Mouse (Mus musculus) kidney, postnatal 0 days (tissue): ENCODE data around the gene Ryr2. TPM values are rescaled to one million over a fixed set of nuclear protein-coding genes. Genes with fewer than 3 reads are reported as not detected.

Experiments used
- ATAC-seq: fragments of 200-750 bp; cut with Nextera tagmentation; replicated peaks from 2 replicates; pipeline ENCODE4 v1.8.0; 2017; ENCODE audit warnings: low read depth, moderate number of reproducible peaks, moderate TSS enrichment, moderate library complexity; ENCODE audit not compliant: low FRiP score
- DNase-seq: peaks from one replicate; pipeline ENCODE4 v3.0.0-alpha.2; 2016; ENCODE audit warnings: low spot score
- H3K27ac ChIP-seq: fragments of 300-500 bp; sonication (generic); 2 replicates; pipeline ENCODE4 v1.5.1; 2014; ENCODE audit warnings: mild to moderate bottlenecking
- H3K27me3 ChIP-seq: fragments of 300-500 bp; sonication (generic); 2 replicates; pipeline ENCODE4 v1.6.1; 2014; ENCODE audit warnings: low read length, mixed read lengths; ENCODE audit not compliant: insufficient read depth
- H3K36me3 ChIP-seq: fragments of 300-500 bp; sonication (generic); 2 replicates; pipeline ENCODE4 v1.6.1; 2014; ENCODE audit warnings: low read length, mixed read lengths; ENCODE audit not compliant: insufficient read depth
- H3K4me1 ChIP-seq: fragments of 300-500 bp; sonication (generic); replicated peaks from 2 replicates; pipeline ENCODE4 v1.6.1; 2014; ENCODE audit warnings: antibody characterized with exemption, low read length, mixed read lengths; ENCODE audit not compliant: insufficient read depth
- H3K4me2 ChIP-seq: fragments of 300-500 bp; sonication (generic); 2 replicates; pipeline ENCODE4 v1.6.1; 2014; ENCODE audit warnings: mild to moderate bottlenecking, low read length, moderate library complexity, mixed read lengths
- H3K4me3 ChIP-seq: fragments of 300-500 bp; sonication (generic); replicated peaks from 2 replicates; pipeline ENCODE4 v1.5.1; 2014; ENCODE audit warnings: low read depth, low read length
- H3K9ac ChIP-seq: fragments of 300-500 bp; sonication (generic); 2 replicates; pipeline ENCODE4 v1.6.1; 2014; ENCODE audit warnings: low read depth, low read length
- H3K9me3 ChIP-seq: fragments of 300-500 bp; sonication (generic); replicated peaks from 2 replicates; pipeline ENCODE4 v1.6.1; 2016; ENCODE audit warnings: low read length, inconsistent platforms, mixed read lengths
- CTCF ChIP-seq: IDR thresholded peaks from 2 replicates; pipeline ENCODE4 v1.5.1; 2016; ENCODE audit warnings: antibody characterized with exemption, low read depth, mild to moderate bottlenecking, moderate library complexity
- WGBS: fragments of 180-500 bp; shearing (Covaris S2); extraction: QIAGEN DNeasy Blood & Tissue Kit; methylation state at CpG from one replicate; pipeline ENCODE4 v1.1.7; 2014; 5-methylcytosine and 5-hydroxymethylcytosine counted together
- polyA plus RNA-seq: library from polyadenylated mRNA; unstranded; fragments of >200 nt; fragmentation: Nextera tagmentation; extraction: Ambion mirVana; gene quantifications from 2 replicates; pipeline ENCODE4 v1.2.1, GENCODE M21; 2015

Gene Ryr2
- polyA plus RNA-seq, 1 experiment from 2014 or later = 0.09 TPM

DNA sequence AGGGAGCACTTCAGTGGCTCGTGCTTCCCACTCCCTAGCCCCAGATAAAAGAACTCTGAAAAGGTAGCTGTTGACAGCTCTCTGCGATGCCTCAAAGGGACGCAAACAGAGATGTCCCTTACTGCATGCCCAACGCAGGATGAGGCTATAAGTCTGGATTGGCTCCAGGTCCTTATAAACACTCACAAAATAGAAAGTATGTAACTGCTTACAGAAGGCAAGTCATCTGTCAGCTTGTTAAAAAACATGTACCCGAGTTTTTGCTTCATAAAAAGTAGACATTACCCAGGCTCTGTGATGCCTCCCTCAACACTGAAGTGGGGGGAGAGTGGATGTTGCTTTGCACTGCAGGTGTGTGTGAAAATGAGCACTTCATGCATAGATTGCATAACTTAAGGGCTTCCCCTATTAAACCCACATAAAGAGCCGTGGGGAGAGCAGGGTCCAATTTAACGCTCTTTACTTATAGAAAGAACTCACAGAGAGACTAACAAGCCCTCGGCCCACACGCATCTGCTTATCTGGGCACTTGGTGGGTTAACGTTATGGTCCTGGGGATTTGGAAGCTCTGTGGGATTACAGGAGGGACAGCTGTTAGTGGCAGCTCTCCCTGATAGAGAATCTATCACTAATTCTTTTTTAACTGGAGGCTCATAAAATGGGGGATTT, 23.2 kb downstream of the Ryr2 start:
- peaks cover 3% of the 10 kb centered on the region; the same call in 1 of the 2 replicates for H3K27me3 ChIP-seq
- no peak overlapping the region for H3K4me3 ChIP-seq
- no peak overlapping the region for H3K4me2 ChIP-seq
- TF ChIP-seq CTCF = no peak
- H3K9me3 ChIP-seq = no peaks in the 10 kb centered on the region
- ATAC-seq (no peak), DNase-seq (no peak)
- H3K36me3 ChIP-seq = no peaks in the 10 kb centered on the region
- no peak overlapping the region for H3K9ac ChIP-seq
- no peaks in the 10 kb centered on the region for H3K4me1 ChIP-seq
- WGBS = 53% methylated on average over 10 of the region's 10 CpGs
- no peak overlapping the region for H3K27ac ChIP-seq

DNA sequence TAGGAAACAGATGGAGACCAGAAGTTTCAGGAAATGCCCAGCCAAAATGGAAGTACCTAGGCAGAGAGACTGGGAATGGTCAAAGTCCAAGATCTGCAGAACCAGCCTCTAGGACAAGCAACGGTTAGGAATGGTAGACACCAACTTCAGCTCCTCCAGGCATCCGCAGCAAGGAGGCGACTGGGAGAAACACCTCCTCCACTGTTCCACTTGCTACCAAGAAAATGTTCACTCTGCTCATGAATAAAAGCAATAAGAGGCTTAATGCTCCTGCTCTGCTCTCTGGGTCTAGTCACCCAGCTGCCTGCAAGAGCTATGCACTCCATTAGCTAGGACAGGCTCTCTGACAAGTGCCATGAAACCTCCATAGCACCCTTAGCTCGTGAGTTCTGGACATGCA, 26.2 kb downstream of the Ryr2 start:
- no peak overlapping the region for H3K4me2 ChIP-seq
- no peak for ATAC-seq
- no peak overlapping the region for H3K4me3 ChIP-seq
- no peak overlapping the region for H3K9ac ChIP-seq
- no peak overlapping the region for H3K27ac ChIP-seq
- 78% methylated on average over 4 of the region's 4 CpGs for WGBS
- H3K4me1 ChIP-seq = no peaks in the 10 kb centered on the region
- no peak for DNase-seq
- peaks cover 3% of the 10 kb centered on the region; the same call in 1 of the 2 replicates for H3K27me3 ChIP-seq
- no peaks in the 10 kb centered on the region for H3K9me3 ChIP-seq
- no peaks in the 10 kb centered on the region for H3K36me3 ChIP-seq
- no peak for TF ChIP-seq CTCF

DNA sequence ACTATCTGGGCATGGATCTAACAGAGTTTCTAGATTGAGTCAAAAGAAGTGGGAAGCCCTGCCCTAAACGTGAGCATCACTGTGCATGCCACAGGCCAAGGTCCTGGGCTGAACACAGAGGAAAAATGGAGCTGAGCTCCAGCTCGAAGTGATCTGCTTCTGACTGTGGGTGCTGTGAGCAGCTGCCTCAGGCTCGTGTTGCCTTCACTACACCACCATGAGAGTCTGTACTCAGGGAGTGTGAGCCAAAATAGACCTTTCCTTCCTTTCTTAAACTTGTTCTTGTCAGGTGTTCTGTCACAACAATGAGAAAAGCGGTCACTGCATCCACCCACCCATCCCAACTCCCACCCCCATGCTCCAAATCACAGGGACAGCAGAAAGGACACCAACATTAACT, 27.2 kb downstream of the Ryr2 start:
- no peak overlapping the region for H3K27ac ChIP-seq
- ATAC-seq (no peak), DNase-seq (no peak)
- H3K9ac ChIP-seq = no peak overlapping the region
- peaks cover 3% of the 10 kb centered on the region; the same call in 1 of the 2 replicates for H3K27me3 ChIP-seq
- no peaks in the 10 kb centered on the region for H3K4me1 ChIP-seq
- no peak overlapping the region for H3K4me3 ChIP-seq
- H3K9me3 ChIP-seq = no peaks in the 10 kb centered on the region
- no peak overlapping the region for H3K4me2 ChIP-seq
- 78% methylated on average over 4 of the region's 4 CpGs for WGBS
- no peak for TF ChIP-seq CTCF
- no peaks in the 10 kb centered on the region for H3K36me3 ChIP-seq

DNA sequence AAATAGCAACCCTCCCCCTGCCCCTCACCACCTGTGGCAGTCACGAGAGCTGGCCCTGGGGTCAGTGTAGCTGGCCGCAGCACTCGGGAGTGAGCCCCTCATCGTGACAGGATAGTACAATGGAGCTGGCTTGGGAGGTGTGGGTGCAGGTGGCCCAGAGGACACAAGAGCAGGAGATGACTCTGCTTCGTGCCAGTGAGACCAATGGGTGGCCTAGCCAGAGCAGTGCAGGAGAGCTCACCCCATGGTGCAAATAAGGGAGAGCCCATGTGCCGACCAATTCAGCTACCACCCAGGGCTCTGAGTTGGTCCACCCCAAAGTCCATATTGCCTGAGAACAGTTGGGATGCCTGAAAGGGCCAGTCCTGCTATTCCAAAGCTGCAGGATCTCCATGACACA, 31.8 kb downstream of the Ryr2 start:
- no peak for TF ChIP-seq CTCF
- Histone ChIP-seq H3K27ac (no peak overlapping the region), H3K36me3 (no peaks in the 10 kb centered on the region), H3K27me3 (peaks cover 3% of the 10 kb centered on the region; the same call in 1 of the 2 replicates), H3K4me1 (no peaks in the 10 kb centered on the region), H3K4me3 (no peak overlapping the region), H3K4me2 (no peak overlapping the region), H3K9me3 (no peaks in the 10 kb centered on the region), H3K9ac (no peak overlapping the region)
- 83% methylated on average over 6 of the region's 6 CpGs for WGBS
- ATAC-seq (no peak), DNase-seq (no peak)

DNA sequence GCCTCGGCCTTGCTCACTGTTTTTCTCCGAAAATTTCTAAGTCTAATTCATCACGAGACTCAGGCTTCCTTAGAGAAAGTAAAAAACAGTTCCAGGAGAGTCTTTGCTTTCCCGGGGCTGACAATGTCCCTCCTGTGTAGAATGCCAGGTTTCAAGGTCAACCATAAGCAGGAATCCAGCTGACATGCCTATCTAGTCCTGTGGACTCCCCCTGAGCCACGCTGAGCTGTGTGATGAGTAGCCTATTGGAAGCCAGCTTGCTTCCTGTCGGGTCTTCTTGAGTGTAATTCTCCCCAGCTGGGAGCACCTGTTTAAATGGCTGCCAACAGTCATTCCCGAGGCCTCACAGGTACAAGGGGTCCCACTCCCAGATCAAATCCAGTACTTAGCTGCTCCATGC, 34.2 kb downstream of the Ryr2 start:
- WGBS = 43% methylated on average over 7 of the region's 7 CpGs
- no peak overlapping the region for H3K9ac ChIP-seq
- no peak overlapping the region for H3K4me2 ChIP-seq
- no peak overlapping the region for H3K27ac ChIP-seq
- ATAC-seq = no peak
- H3K36me3 ChIP-seq = no peaks in the 10 kb centered on the region
- no peaks in the 10 kb centered on the region for H3K4me1 ChIP-seq
- H3K4me3 ChIP-seq = no peak overlapping the region
- no peaks in the 10 kb centered on the region for H3K27me3 ChIP-seq
- no peak for DNase-seq
- no peak for TF ChIP-seq CTCF
- no peaks in the 10 kb centered on the region for H3K9me3 ChIP-seq

DNA sequence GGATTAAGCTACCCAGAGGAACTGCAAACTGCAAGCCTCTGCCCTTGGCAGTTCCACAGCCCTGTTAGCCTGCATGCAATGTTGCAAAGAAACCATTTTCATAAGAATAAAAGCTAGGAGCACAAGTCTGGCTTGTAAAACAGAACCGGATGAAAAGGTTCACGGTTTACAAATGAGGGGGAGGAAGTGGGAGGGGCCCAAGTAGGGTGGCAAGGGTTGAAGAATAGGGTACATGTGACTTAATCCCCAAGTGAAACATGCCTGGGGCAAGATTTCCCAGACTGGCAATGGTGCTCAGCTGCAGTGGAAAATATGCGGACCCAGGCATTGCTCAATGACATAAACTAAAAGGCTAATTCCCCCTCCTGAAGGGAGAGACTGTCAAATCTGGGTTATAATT, 34.6 kb downstream of the Ryr2 start:
- Histone ChIP-seq H3K27ac (no peak overlapping the region), H3K36me3 (no peaks in the 10 kb centered on the region), H3K27me3 (no peaks in the 10 kb centered on the region), H3K9me3 (no peaks in the 10 kb centered on the region), H3K9ac (no peak overlapping the region), H3K4me3 (no peak overlapping the region), H3K4me2 (no peak overlapping the region), H3K4me1 (no peaks in the 10 kb centered on the region)
- WGBS = 25% methylated on average over 3 of the region's 3 CpGs
- no peak for DNase-seq
- ATAC-seq = no peak
- no peak for TF ChIP-seq CTCF
